Mouse (Mus musculus) layer of hippocampus, postnatal 36 days (tissue): ENCODE results near the gene Eif4a3. TPM values are rescaled to one million over a fixed set of nuclear protein-coding genes. Genes with fewer than 3 reads are reported as not detected.
"Not testable (repeated sequence)": the region's sequence is repeated elsewhere in the genome, so short reads cannot be mapped to it uniquely, and the experiment has no call there.

ENCODE experiments used
- DNase-seq, 2 experiments: peaks; one replicate each; pipeline ENCODE4 v3.0.0; 2022
- total RNA-seq, 2 experiments: library from RNA; stranded (reverse); gene quantifications; 2 replicates each; pipeline ENCODE4 v1.2.3; 2021

Eif4a3 gene
- total RNA-seq, 2 experiments from 2014 or later, result 89.2 to 91.8 TPM

GRCm38 (mm10) chr11:119297996-119298395 is 1.9 kb downstream of the Eif4a3 start:
- DNase-seq, result no peak

DNA sequence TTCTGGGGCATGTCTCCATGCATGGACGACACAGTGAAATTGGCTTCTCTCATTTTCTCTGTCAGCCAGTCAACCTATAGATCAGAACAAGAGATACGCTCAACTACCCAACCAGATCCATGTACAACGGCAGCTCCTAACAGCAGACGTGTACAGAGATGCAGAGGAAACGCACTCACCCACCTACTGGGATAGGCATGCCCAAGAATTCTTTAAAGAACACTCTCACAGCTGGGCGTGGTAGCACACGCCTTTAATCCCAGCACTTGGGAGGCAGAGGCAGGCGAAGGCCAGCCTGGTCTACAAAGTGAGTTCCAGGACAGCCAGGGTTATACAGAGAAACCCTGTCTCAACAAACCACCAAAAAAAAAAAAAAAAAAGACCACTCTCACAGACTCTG is 7.0 kb downstream of the Eif4a3 start:
- DNase-seq, result not testable (repeated sequence)

GRCm38 (mm10) chr11:119287207-119287992 is 12.5 kb downstream of the Eif4a3 start:
- no peak for DNase-seq

GRCm38 (mm10) chr11:119285791-119286527 is 13.9 kb downstream of the Eif4a3 start:
- no peak for DNase-seq

GRCm38 (mm10) chr11:119281030-119281429 is 18.9 kb downstream of the Eif4a3 start:
- DNase-seq, result no peak

DNA sequence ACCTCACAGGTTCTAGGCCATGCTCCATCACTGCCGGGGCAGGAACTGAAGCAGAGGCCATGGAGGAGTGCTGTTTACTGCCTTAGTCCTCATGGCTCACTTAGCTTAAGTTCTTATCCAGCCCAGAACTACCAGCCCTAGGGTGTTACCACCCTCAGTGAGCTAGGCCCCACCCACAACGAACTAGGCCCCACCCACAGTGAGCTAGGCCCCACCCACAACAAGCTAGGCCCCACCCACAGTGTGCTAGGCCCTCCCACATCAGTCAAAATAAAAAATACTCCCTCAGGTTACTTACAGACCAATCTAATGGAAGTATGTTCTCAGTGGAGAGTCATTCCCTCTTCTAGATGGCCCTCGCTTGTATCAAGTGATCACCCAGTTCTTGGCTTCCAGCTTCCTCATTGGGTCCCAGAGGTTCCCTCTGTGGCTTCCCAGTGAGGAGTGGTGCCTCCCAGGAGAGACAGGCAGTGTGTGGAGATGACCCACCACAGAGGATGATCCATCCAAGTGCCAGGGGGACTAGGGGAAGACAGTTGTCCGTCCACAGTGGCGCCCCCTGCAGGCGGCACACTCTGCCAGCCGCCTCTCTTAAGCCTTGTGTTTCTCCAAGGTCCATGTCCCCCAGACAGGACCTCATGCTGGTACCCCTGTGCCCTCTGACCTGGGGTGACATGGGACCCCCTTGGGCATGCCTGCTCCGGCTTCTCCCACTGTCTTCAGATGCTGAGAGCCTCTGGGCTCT is 26.5 kb downstream of the Eif4a3 start:
- no peak for DNase-seq

GRCm38 (mm10) chr11:119272492-119272891 is 27.4 kb downstream of the Eif4a3 start:
- not testable (repeated sequence) for DNase-seq

DNA sequence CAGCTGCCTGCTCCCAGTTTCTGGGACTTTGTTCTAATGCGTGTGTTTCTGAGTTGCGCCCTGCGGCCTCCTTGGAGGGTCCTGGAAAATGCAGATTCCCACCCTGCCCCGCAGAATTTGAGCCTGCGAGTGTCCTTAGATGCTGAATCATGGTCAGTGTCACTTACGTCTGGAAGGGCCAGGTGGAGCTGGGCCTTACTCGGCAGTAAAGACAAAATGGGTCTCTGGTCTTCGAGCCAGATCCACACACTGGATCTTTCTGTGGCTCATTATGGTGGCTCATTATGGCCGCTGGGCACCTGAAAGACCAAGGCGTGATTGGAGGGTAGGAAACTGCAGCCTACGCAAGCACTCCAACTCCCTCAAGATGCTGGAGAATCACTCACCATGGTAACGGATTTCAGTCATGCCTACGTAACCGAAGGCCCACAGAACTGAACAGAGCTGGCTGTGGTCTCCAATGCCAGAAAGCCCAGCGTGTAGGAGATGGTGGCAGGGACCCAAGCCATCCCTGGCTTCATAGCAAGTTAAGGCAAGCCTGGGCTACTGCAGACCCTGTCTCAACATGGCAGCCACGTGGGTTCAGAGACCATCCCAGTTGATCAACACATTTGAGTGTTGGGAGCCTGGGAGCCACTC is 31.2 kb downstream of the Eif4a3 start:
- peak; percentile 60 to 61 for DNase-seq

DNA sequence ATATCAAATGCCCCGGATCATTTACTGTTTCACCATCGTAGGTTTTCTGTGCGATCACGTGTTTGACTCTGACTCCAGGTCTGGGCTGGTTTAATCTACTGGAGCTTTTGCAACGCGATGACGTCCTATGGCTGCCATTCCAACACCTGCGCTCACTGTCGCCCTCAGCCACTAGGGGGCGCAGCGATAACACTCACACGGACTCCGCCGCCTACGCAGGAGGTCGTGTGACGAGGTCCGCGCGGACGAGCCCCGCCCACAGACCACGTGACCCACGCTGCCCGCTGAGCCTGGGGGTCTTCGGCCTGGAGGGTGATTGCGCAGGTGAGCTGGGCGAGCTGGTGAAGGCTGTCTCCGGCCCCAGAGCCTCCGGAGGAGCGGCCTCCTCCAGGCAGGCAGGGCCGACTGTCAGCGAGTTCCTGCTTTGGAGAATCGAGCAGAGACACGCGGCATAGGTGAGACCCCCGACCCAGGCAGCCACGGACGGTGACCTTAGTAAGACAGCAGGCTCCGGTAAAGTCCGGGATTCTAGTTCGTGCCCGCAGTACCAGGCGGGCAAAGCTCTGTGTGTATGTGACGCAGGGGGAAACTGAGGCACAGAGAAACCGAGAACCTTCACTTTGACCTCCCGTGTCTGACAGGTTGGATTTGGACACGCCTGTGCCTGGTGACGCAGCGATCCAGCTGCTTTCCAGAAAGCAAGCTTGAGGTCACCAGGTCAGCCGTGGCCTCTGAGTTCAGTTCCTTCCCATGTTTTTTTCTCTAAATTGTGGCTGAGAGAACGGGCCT is 31.9 kb downstream of the Eif4a3 start, which contains the start of gene Gaa:
Gene Gaa (plus strand): TSS at position 120 of the 789 bp plus-strand sequence.
- DNase-seq, result peak; percentile 92 to 95

DNA sequence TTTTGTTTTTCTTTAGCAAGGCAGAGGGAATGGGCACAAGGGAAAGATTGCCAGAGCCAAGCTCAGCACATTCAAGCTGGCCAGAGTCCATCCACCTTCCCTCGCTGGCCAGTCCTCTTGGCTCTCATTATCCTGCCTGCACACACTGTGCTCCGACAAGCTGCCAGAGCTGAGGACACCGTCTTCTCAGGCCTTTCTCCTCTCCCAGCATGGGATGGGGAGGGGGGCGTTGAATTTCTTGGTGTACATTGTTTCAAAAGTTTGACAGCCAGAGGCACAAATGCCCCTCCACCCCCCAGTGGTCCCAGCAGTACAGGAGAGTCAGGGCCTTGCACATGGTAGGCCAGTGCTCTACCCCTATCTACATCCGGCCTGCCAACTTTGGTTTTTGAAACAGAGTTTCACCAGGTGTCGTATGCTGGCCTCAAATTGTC is 32.6 kb downstream of the Eif4a3 start:
- DNase-seq, result peak; percentile 38 to 46

DNA sequence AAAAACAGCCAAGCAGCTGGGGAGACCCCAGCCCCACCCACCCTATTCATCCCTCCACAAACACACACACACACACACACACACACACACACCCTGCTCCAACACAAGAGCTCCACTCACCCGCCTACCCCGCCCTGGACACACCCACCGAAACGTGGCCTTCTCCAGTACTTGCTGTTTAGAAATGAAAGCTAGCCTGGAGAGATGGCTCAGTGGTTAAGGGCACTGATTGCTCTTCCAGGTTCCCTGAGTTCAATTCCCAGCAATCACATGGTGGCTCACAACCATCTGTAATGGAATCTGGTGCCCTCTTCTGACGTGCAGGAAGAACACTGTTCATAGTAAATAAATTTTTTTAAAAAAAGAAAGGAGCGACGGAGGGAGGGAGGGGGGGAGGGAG is 34.1 kb downstream of the Eif4a3 start:
- no peak for DNase-seq

DNA sequence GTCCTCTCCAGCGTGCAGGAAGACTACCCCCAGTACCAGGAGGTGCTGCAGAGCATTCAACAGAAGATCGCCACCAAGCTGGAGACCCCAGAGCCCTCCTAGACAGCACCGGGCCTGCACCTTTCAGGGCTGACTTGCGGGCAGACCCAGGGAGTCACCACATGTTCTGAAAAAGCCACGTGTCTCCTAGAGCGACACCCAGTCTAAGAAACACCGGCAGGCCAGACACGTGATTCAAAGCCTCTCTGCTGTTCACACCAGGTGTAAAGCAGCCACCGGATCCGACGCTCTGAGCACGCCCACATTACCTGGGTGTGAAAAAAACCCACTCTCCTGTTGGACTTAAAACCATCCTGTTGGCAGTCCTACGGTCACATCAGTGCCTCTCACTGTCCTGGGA is 35.5 kb downstream of the Eif4a3 start:
- no peak for DNase-seq

GRCm38 (mm10) chr11:119259977-119260376 is 39.9 kb downstream of the Eif4a3 start:
- DNase-seq, result no peak

- DNase-seq, result peak; percentile 56 to 68
These were observed 41.1 kb downstream of the Eif4a3 start for GRCm38 (mm10) chr11:119258572-119259322.

- DNase-seq, result no peak
These were observed 41.7 kb downstream of the Eif4a3 start for GRCm38 (mm10) chr11:119258216-119258571.

DNA sequence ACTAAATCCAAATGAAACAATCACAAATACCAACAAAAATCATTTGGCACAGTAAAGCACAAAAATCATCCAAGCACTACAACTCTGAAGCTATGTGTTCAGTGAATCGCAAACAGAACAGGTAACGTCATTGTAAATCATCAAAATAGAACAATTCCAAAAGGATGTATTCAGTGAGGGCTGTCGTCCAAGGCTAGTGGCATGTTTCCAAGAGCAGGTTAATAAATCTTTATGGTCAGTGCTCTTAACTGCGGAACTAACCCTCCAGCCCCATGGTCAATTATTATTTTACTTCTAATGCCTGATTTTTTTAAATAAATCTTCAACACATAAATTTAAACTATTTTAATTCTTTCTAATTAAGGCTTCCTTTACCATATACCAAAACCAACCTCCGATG is 43.3 kb downstream of the Eif4a3 start:
- DNase-seq, result not testable (repeated sequence)

- peak; percentile 32 to 35 for DNase-seq
These were observed 46.9 kb downstream of the Eif4a3 start for GRCm38 (mm10) chr11:119252854-119253541.

- DNase-seq, result no peak
These were observed 48.9 kb downstream of the Eif4a3 start for GRCm38 (mm10) chr11:119250998-119251397.

DNA sequence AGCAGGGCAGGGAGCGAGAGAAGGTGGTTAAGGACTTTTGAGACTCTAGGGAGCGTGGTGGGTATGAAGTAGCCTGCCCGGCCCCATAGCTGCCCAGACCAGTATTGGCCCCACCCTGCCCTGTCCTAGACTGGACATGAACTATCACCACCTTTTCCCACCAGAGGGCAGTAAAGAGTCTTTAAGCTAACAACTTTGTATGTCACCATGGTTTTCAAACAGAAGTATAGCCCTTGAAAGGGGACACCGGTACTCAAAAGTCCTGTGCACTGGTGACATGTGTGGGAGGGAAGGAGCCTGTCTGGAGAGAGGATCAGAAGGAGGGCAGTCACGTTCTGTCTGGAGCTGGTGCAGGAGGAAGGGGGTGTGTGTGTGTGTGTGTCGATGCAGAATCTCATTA is 50.9 kb downstream of the Eif4a3 start:
- no peak for DNase-seq

DNA sequence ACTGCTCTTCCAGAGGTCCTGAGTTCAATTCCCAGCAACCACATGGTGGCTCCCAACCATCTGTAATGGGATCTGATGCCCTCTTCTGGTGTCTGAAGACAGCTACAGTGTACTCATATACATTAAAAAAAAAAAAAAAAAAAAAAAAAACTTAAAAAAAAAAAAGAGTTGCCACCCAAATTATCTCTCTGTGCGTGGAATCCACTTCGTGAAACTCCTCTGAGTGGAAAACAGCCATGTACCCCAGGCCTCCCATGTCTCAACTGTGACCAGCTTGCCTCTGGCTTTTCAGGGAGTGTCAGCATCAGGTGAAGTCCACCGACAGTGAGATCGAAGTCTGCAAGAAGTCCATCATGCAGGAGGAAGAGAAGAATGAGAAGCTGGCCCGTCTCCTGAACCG is 54.3 kb downstream of the Eif4a3 start:
- not testable (repeated sequence) for DNase-seq
